Mouse (Mus musculus): ENCODE data around the gene Ebpl.

- TF ChIP-seq CTCF (IDR thresholded peaks at IDR 0.05; ENCODE audit: low read depth, low read length), result no peak
- no peak for TF ChIP-seq POLR2A (IDR thresholded peaks at IDR 0.05; ENCODE audit: extremely low read depth, insufficient read depth, low read length)
Measured at GRCm38 (mm10) chr14:61310963-61311362, 49.3 kb downstream of the Ebpl start.

Measured in liver, adult 2 months (tissue).